12 mouse cellular contexts compared by ENCODE assay signal in the genomic region with DNA sequence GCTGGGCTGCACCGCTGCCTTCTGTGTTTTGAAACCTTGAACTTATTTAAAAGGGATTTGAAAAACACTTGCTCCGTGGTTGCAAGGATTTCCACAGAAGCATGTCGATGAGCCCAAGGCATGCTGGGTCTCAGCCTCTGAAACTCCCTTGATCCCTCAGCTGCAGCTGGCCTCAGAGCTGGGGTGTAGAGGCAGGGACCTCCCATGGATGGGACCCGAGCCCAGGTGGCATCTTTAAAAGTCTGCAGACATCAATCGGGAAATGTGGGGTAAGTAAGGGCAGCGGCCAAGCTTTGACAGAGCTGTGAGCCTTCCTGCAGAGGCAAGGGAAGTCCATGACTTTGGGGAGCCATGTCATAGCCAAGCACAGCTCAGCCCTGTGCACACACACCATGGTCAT.
"Had no signal": no experiment of that assay in that cellular context is flagged by ENCODE, and none has a peak within 500 bp of the region (broad histone marks: within the 10 kb centered on the region; RNA-seq: fewer than 3 reads in every experiment).

No protein-coding gene starts in this region.

- H3K36me3 ChIP-seq: intestine, embryonic 15.5 days; kidney, embryonic 15.5 days; limb, embryonic 15.5 days; liver, embryonic 13.5 days; midbrain, embryonic 15.5 days; neural tube, embryonic 12.5 days had no signal

- H3K4me2 ChIP-seq: intestine, embryonic 15.5 days; kidney, embryonic 15.5 days; limb, embryonic 15.5 days; liver, embryonic 13.5 days; midbrain, embryonic 15.5 days; neural tube, embryonic 12.5 days had no signal

- H3K9ac ChIP-seq: intestine, embryonic 15.5 days; kidney, embryonic 15.5 days; limb, embryonic 15.5 days; liver, embryonic 13.5 days; midbrain, embryonic 15.5 days; neural tube, embryonic 12.5 days had no signal

- H3K4me1 ChIP-seq: intestine, embryonic 15.5 days; liver, embryonic 13.5 days; midbrain, embryonic 15.5 days had no signal

- H3K9me3 ChIP-seq: intestine, embryonic 15.5 days; kidney, embryonic 15.5 days; limb, embryonic 15.5 days; liver, embryonic 13.5 days; midbrain, embryonic 15.5 days; neural tube, embryonic 12.5 days had no signal

- H3K4me3 ChIP-seq: intestine, embryonic 15.5 days; kidney, embryonic 15.5 days; left cerebral cortex, adult 2 months; limb, embryonic 15.5 days; liver, embryonic 13.5 days; midbrain, embryonic 15.5 days; neural tube, embryonic 12.5 days had no signal

- H3K27me3 ChIP-seq: intestine, embryonic 15.5 days; kidney, embryonic 15.5 days; limb, embryonic 15.5 days; liver, embryonic 13.5 days; midbrain, embryonic 15.5 days; neural tube, embryonic 12.5 days had no signal

- ATAC-seq: intestine, embryonic 15.5 days; midbrain, embryonic 15.5 days had no signal

- DNase-seq: kidney, adult 2 months; liver, embryonic 13.5 days; lung, adult 18-20 months; retina, postnatal 1 day; right cerebral cortex, postnatal 4 days; spleen, adult 18-20 months had no signal

- H3K27ac ChIP-seq: intestine, embryonic 15.5 days; kidney, embryonic 15.5 days; left cerebral cortex, adult 2 months; limb, embryonic 15.5 days; liver, embryonic 13.5 days; midbrain, embryonic 15.5 days; neural tube, embryonic 12.5 days had no signal
